Mouse (Mus musculus) midbrain, embryonic 11.5 days (tissue): Measurements from ENCODE around the gene Prss34. TPM values are rescaled to one million over a fixed set of nuclear protein-coding genes. Genes with fewer than 3 reads are reported as not detected.
A peak's percentile ranks its signal among the peaks of the same experiment; 100 is the strongest.

Experiments
- ATAC-seq: fragments of 200-750 bp; cut with Nextera tagmentation; 2 replicates; pipeline ENCODE4 v1.8.0; 2017; ENCODE audit warnings: moderate TSS enrichment, moderate library complexity; ENCODE audit not compliant: low FRiP score
- DNase-seq: peaks from one replicate; pipeline ENCODE4 v3.0.0; 2015; ENCODE audit warnings: low spot score; ENCODE audit errors: missing footprints
- H3K27ac ChIP-seq: fragments of 300-500 bp; sonication (generic); 2 replicates; pipeline ENCODE4 v1.5.1; 2014; ENCODE audit warnings: low read depth, low read length
- H3K27me3 ChIP-seq: fragments of 300-500 bp; sonication (generic); 2 replicates; pipeline ENCODE4 v1.6.1; 2014; ENCODE audit warnings: mild to moderate bottlenecking, low read length, moderate library complexity, mixed read lengths; ENCODE audit not compliant: control insufficient read depth, insufficient read depth
- H3K36me3 ChIP-seq: fragments of 300-500 bp; sonication (generic); 2 replicates; pipeline ENCODE4 v1.6.1; 2014; ENCODE audit warnings: mild to moderate bottlenecking, low read length, moderate library complexity, mixed read lengths; ENCODE audit not compliant: control insufficient read depth, insufficient read depth
- H3K4me1 ChIP-seq: fragments of 300-500 bp; sonication (generic); 2 replicates; pipeline ENCODE4 v1.6.1; 2014; ENCODE audit warnings: low read length; ENCODE audit not compliant: control insufficient read depth, insufficient read depth
- H3K4me2 ChIP-seq: fragments of 300-500 bp; sonication (generic); 2 replicates; pipeline ENCODE4 v1.6.1; 2014; ENCODE audit warnings: mild to moderate bottlenecking, moderate library complexity
- H3K4me3 ChIP-seq: fragments of 300-500 bp; sonication (generic); 2 replicates; pipeline ENCODE4 v1.5.1; 2014; ENCODE audit warnings: low read depth, low read length
- H3K9ac ChIP-seq: fragments of 300-500 bp; sonication (generic); 2 replicates; pipeline ENCODE4 v1.6.1; 2014; ENCODE audit warnings: low read length
- H3K9me3 ChIP-seq: fragments of 300-500 bp; sonication (generic); 2 replicates; pipeline ENCODE4 v1.6.1; 2016; ENCODE audit warnings: low read length; ENCODE audit not compliant: control insufficient read depth
- WGBS: fragments of 180-500 bp; shearing (Covaris S2); extraction: QIAGEN DNeasy Blood & Tissue Kit; methylation state at CpG from one replicate; pipeline ENCODE4 v1.1.7; 2014; 5-methylcytosine and 5-hydroxymethylcytosine counted together
- polyA plus RNA-seq: library from polyadenylated mRNA; unstranded; fragments of >200 nt; fragmentation: Nextera tagmentation; extraction: Ambion mirVana; gene quantifications from 2 replicates; pipeline ENCODE4 v1.2.1, GENCODE M21; 2014

Gene Prss34
- not detected in 2 replicates for polyA plus RNA-seq

GRCm38 (mm10) chr17:25298094-25298493 is at the start of gene Prss34:
Gene Prss34 (plus strand): TSS chr17:25298394.
- ATAC-seq (no peak), DNase-seq (no peak)
- WGBS = 87% methylated on average over 5 of the region's 5 CpGs
- Histone ChIP-seq H3K4me2 (no peak within 1 kb of the TSS), H3K27ac (no peak within 1 kb of the TSS), H3K9me3 (no peaks in the 10 kb centered on the region), H3K4me3 (no peak within 1 kb of the TSS), H3K27me3 (no peaks in the 10 kb centered on the region), H3K4me1 (no peaks in the 10 kb centered on the region), H3K9ac (no peak within 1 kb of the TSS), H3K36me3 (no peaks in the 10 kb centered on the region)

- no peak for ATAC-seq
- Histone ChIP-seq H3K27me3 (peaks cover 5% of the 10 kb centered on the region; the same call in 1 of the 2 replicates), H3K36me3 (no peaks in the 10 kb centered on the region), H3K9me3 (no peaks in the 10 kb centered on the region), H3K4me3 (no peak overlapping the region), H3K9ac (no peak overlapping the region), H3K27ac (no peak overlapping the region), H3K4me1 (peaks cover 26% of the 10 kb centered on the region), H3K4me2 (no peak overlapping the region)
- DNase-seq = peak; percentile 68
- 79% methylated on average over 8 of the region's 8 CpGs for WGBS
These were observed 47.9 kb upstream of the Prss34 start for GRCm38 (mm10) chr17:25250181-25250835.

GRCm38 (mm10) chr17:25252643-25253042 is 45.6 kb upstream of the Prss34 start:
- H3K27ac ChIP-seq = no peak overlapping the region

GRCm38 (mm10) chr17:25253760-25254159 is 44.4 kb upstream of the Prss34 start:
- no peak for DNase-seq
- 11% methylated on average over 10 of the region's 10 CpGs for WGBS
- Histone ChIP-seq H3K27ac (no peak overlapping the region), H3K4me1 (peaks cover 38% of the 10 kb centered on the region), H3K4me2 (peak overlapping the region; percentile 15), H3K9ac (peak overlapping the region; percentile 22; the same call in 1 of the 2 replicates), H3K4me3 (no peak overlapping the region), H3K27me3 (peaks cover 13% of the 10 kb centered on the region), H3K9me3 (no peaks in the 10 kb centered on the region), H3K36me3 (no peaks in the 10 kb centered on the region)
- peak; percentile 5; the same call in 1 of the 2 replicates for ATAC-seq

More at GRCm38 (mm10) chr17:25252643-25253042, 45.6 kb upstream of the Prss34 start:
- ATAC-seq (peak; percentile 67), DNase-seq (peak; percentile 90)
- no peaks in the 10 kb centered on the region for H3K9me3 ChIP-seq
- WGBS = 14% methylated on average over 3 of the region's 3 CpGs
- H3K9ac ChIP-seq = no peak overlapping the region
- H3K4me2 ChIP-seq = no peak overlapping the region
- no peaks in the 10 kb centered on the region for H3K36me3 ChIP-seq
- no peak overlapping the region for H3K4me3 ChIP-seq
- peaks cover 13% of the 10 kb centered on the region for H3K27me3 ChIP-seq
- H3K4me1 ChIP-seq = peaks cover 36% of the 10 kb centered on the region

- Histone ChIP-seq H3K27me3 (peaks cover 13% of the 10 kb centered on the region), H3K9me3 (no peaks in the 10 kb centered on the region), H3K36me3 (no peaks in the 10 kb centered on the region), H3K4me2 (no peak overlapping the region), H3K9ac (no peak overlapping the region), H3K27ac (no peak overlapping the region), H3K4me3 (no peak overlapping the region), H3K4me1 (peaks cover 38% of the 10 kb centered on the region)
- ATAC-seq = no peak
- DNase-seq = no peak
- WGBS = 52% methylated on average over 2 of the region's 2 CpGs
These were observed 43.1 kb upstream of the Prss34 start for GRCm38 (mm10) chr17:25255110-25255509.

GRCm38 (mm10) chr17:25256140-25256754 is 41.9 kb upstream of the Prss34 start, which contains the start of gene Baiap3:
Gene Baiap3 (minus strand): TSS chr17:25256364.
- Histone ChIP-seq H3K27ac (no peak within 1 kb of the TSS), H3K4me1 (peaks cover 38% of the 10 kb centered on the region), H3K27me3 (peaks cover 13% of the 10 kb centered on the region), H3K9ac (peak within 1 kb of the TSS; percentile 36), H3K9me3 (no peaks in the 10 kb centered on the region), H3K4me2 (peak within 1 kb of the TSS; percentile 48), H3K4me3 (peak within 1 kb of the TSS; percentile 25), H3K36me3 (no peaks in the 10 kb centered on the region)
- 5% methylated on average over 33 of the region's 35 CpGs for WGBS
- peak; percentile 94 for DNase-seq
- peak; percentile 62 for ATAC-seq

- H3K27ac ChIP-seq = no peak overlapping the region
- DNase-seq (no peak), ATAC-seq (no peak)
- H3K4me2 ChIP-seq = no peak overlapping the region
- peaks cover 29% of the 10 kb centered on the region for H3K4me1 ChIP-seq
- peaks cover 6% of the 10 kb centered on the region for H3K36me3 ChIP-seq
- H3K9ac ChIP-seq = no peak overlapping the region
- no peaks in the 10 kb centered on the region for H3K9me3 ChIP-seq
- peaks cover 13% of the 10 kb centered on the region for H3K27me3 ChIP-seq
- no peak overlapping the region for H3K4me3 ChIP-seq
- 59% methylated on average over 6 of the region's 6 CpGs for whole genome bisulfite sequencing
These were observed 40.4 kb upstream of the Prss34 start for GRCm38 (mm10) chr17:25257804-25258261.

GRCm38 (mm10) chr17:25264453-25264852 is 33.7 kb upstream of the Prss34 start:
- Histone ChIP-seq H3K27ac (no peak overlapping the region), H3K4me1 (no peaks in the 10 kb centered on the region; the same call in 1 of the 2 replicates), H3K4me3 (no peak overlapping the region), H3K9me3 (no peaks in the 10 kb centered on the region), H3K4me2 (no peak overlapping the region), H3K27me3 (no peaks in the 10 kb centered on the region), H3K36me3 (peaks cover 54% of the 10 kb centered on the region), H3K9ac (no peak overlapping the region)
- ATAC-seq = 0 out of 2 replicates have a peak, but pooled peaks have one; percentile 48
- WGBS = 72% methylated on average over 3 of the region's 3 CpGs
- no peak for DNase-seq

GRCm38 (mm10) chr17:25270795-25271335 is 27.3 kb upstream of the Prss34 start:
- DNase-seq (no peak), ATAC-seq (no peak)
- Histone ChIP-seq H3K27me3 (no peaks in the 10 kb centered on the region), H3K9me3 (no peaks in the 10 kb centered on the region), H3K4me1 (peaks cover 17% of the 10 kb centered on the region), H3K4me2 (peak overlapping the region; percentile 99), H3K36me3 (peaks cover 24% of the 10 kb centered on the region), H3K9ac (peak overlapping the region; percentile 20; the same call in 1 of the 2 replicates), H3K4me3 (peak overlapping the region; percentile 98), H3K27ac (no peak overlapping the region)
- WGBS = 93% methylated on average over 2 of the region's 2 CpGs
